Mouse (Mus musculus) left cerebral cortex, adult 6 months (tissue): ENCODE measurements around the gene Swsap1. TPM values are rescaled to one million over a fixed set of nuclear protein-coding genes. Genes with fewer than 3 reads are reported as not detected.

Experiments used
- long read RNA-seq, 2 experiments: library from polyadenylated mRNA; unstranded; transcript quantifications; one replicate each; pipeline ENCODE4 v2.0.0; 2019 to 2020
- polyA plus RNA-seq: library from polyadenylated mRNA; unstranded; fragments of <200 nt; fragmentation: Nextera tagmentation; gene quantifications from 2 replicates; pipeline ENCODE4 v1.2.3, GENCODE M21; 2021

Swsap1 gene
- polyA plus RNA-seq: 6.2 and 17.7 TPM in 2 replicates
- long read RNA-seq, experiment 1, transcript Swsap1-201 (2 exons, 1,838 nt): major isoform, 42 of 42 reads
- long read RNA-seq, experiment 1, partial matches to known transcripts: 0 of 42 reads
- long read RNA-seq, experiment 1, other reads (novel, unspliced or antisense): 0 of 42 reads
- long read RNA-seq, experiment 2, transcript Swsap1-201 (2 exons, 1,838 nt): major isoform, 26 of 27 reads
- long read RNA-seq, experiment 2, partial matches to known transcripts: 1 of 27 reads
- long read RNA-seq, experiment 2, other reads (novel, unspliced or antisense): 0 of 27 reads

DNA sequence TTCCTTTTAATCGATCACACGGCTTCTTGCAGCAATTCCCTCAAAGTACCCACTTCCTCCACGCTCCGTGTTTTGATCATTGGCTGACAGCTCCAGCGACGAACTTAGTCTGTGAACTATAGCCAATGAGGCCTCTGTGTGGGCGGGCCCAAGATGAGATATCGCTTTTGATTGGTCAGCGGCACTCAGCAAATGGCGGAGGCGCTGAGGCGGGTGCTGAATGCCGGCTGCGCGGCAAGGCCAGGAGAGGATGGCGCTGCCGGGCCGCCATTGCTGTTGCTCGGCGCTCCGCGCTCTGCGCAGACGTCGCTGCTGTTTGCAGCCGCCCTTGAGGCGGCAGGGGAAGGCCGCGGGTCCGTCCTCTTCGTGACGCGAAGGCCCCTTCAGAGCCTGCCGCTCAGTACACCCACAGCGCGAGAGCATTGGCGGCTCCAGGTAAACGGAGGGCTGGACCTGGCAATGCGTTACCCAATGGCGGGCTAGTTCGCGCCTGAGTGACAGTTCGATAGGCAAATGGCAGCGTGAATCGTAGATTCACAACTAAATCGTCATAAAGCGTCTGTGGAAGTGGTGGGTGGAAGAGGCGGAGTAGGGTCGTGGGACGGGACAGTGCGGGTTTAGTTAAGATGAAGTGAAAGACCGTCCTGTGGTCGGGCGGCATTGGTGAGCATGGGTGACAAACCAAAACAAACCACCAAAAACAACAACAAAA lies at the start of gene Swsap1:
Swsap1 (plus strand) TSS at position 186 of the 712 bp plus-strand sequence.

DNA sequence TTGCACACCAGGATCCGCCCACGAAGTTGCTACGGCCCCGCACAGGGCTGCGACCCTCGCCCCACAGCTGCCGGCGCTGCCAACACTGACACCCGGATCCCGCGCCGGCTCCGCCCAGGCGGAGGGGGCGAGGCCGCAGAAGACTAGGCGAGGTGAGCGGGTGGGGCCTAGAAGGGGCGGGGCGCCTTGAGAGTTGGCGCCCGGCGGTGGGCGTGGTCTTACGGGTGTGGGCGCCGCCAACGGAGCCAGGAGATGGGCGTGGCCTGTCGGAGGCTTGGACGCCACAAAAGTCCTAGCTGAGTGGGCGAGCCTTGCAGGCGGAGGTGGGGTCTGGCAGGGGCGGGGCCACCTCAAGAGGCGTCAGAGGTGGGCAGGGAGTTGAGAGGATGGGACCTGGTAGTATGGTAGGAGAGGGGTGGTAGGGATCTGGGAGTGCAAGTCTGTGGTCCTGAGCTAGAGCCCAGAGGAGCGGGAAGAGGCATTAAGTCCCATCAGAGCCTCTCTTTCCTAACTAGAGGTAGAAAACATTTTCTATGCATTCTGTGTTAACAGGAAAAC lies 37.4 kb upstream of the Swsap1 start, which contains the start of gene Rab3d:
Rab3d (minus strand) TSS at position 158 of the 558 bp plus-strand sequence.

DNA sequence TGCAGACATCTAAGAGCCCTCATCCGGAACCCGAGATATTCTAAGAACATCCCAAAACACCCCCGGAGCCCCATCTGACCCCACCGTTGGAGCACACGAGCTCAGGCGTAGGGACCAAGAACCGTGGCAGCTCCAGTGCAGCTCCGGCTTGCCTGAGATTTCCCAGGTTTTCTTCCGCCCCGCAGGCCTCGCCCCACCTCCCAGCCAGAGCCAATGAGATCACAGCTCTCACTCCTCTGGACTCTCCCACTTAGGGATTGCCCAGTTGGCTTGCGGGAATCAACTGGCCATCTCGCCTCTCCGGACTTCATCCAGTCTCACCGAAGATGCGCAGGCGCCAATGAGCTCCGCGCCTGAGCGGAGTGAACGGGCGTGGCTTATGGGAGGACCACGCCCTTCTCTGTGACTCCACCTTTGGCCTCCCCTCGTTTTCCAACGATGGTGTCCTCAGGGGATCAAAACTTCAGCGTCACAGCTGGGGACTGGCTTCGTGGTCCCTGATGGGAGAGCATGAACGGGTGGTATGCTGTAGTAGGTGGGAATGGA lies 28.3 kb upstream of the Swsap1 start, which contains the start of the genes Ccdc159 and Tmem205:
Ccdc159 (plus strand) TSS at position 264 of the 546 bp plus-strand sequence.
Tmem205 (minus strand) TSS at position 349 of the 546 bp plus-strand sequence.

DNA sequence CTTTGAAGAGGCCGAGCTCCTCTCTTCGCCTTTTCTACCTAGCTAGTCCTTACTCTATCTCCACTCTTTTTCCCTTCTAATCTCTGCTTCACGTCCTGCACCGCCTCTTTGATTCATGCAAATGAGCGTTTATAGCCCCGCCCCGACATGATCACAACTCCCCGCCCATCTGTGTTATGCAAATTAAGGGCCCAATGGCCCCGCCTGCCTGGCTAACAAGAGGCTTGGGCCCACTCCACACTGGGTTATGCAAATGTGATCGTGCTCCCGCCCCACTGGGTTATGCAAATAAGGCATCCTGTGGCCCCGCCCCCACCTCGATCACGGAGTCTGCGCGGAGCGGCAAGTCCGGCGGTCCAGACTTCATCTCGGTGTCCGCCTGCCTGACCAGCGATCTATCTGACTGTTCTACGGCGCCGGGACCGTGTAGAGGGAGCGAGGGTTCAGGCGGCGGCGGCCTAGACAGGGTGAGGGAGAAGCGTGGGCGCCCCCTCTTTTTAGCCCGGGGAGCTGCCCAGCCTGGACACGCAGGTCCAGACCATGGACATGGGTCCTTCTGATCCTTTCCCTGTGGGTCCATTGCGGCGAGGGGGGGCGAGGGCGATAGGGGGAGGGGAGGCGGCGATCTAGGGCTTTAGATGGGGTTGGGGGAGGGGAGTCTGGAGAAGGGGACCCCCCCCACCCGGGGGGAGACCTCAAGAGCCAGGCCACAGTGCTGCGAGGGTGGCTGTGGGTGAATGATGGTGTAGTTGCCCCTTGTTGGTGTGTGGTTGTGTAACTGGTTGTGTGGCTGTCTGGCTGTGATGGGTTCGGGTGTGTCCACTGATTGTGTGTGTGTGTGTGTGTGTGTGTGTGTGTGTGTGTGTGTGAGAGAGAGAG lies 18.6 kb upstream of the Swsap1 start, which contains the start of gene Plppr2:
Plppr2 (plus strand) TSS at position 342 of the 879 bp plus-strand sequence.

DNA sequence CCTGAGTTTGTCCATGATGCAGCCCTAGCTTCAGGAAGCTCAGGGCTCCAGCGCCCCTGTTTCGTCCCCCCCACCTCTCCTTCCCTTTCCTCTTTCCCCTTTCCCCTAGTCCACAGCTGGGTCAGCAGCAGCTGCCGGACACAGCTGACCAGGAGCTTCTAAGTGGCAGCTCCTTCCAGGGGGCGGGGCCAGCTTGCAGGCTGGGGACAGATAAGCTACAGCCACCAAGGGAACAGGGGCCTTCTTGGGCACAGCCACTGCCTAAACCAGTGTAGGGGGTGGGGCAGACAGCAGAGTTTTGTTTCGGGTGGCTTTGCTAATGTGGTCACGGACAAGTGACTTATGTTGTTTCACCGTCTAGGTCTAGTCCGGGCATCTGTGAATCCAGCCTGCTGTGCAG lies 7.9 kb downstream of the Swsap1 start, which contains the start of gene Epor:
Epor (minus strand) TSS at position 90 of the 400 bp plus-strand sequence.

DNA sequence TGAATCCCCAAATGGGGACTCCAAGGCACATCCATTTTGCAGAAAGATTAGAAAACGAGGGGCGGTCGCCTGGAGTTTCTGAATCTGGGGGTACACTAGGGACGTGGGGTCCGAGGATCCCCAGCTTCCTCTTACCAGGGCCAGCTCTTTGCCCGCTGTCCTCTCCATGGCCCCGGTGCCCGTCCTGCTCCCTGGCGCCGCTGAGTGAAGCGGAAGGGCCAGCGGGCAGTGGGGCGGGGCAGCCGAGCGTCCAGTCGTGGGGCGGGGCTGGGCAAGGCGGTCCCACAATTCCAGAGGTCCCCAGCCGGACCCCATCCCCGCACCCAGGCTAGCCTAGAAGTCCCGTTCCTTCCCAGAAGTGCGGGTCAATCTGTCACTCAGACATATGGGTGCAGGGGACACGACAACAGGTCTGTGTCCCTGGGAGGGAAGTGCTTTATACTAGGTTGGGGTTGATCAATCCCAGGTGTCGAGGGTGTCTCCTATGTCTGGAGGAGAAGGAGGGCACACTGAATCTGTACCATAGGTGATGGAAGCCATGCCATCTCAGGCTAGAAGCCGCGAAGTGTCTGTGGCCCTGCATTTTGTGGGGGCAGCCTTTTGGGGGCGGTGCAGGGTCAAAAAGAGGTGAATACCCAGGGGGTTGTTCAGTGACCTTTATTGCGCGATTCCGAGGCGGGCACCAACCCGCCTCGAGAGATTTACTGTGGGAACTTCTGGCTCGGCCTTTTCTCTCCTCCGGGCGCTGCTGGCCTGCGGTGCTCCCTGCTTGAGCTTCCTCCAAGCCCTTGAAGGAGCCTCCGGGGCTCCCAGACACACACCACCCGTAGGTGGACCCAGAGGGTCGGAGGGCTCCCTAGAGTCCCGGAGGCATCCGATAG lies 33.9 kb downstream of the Swsap1 start, which contains the start of gene Rgl3:
Rgl3 (minus strand) TSS at position 217 of the 881 bp plus-strand sequence.

DNA sequence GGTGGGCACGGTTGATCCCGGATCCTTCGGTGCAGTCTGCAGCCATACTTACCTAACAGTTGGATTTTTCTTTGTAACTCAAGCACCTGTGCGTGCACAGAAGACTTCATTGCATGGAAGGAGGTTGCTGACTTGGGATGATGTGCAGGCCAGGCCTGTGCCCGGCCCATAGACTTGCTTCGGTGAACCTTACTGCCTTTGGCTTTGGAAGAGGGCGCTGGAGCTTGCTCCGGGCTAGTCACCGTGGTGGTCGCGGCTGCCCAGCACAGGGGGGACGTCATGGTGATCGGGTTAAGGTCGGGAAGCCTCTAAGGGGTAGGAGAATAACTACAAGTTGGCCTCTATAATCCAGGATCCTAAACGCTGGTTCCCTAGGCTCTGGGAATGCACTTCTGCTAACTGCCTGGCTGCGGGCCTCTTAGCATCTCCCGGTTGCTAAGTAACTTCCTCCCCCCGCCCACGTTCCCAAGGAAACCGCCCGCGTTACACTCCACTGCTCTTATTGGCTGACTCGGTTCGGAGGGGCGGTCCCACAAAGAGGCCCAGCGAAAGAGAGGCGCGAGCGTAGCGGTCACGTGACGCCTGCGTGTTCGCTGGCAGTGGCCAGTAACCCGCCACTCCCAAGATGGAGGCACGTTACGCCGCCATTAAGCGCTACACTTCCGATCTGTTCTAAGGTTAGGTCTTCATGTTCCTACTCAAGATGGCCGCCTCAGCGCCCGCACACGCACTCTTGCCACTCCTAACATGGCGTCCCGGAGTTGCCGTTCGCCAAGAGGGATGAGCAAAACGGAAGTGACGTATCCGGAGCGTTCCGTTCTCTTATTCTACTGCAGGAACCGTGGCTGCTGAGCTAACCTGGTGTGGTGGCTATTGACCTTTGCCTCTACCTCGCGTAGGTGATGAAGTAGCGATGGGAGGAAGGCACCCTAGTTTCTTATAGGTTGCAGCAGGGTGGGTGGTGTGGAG lies 46.9 kb downstream of the Swsap1 start, which contains the start of the genes Ccdc151 and Prkcsh:
Ccdc151 (minus strand) TSS at position 441 of the 969 bp plus-strand sequence.
Prkcsh (plus strand) TSS at position 613 of the 969 bp plus-strand sequence.

Other genes starting within 250 kb of the Swsap1 start
- 4.4 and 5.9 TPM in 2 replicates for gene Ldlr, start 232.3 kb upstream of the Swsap1 start, polyA plus RNA-seq
- 4.0 and 4.3 TPM in 2 replicates for gene Spc24, start 195.5 kb upstream of the Swsap1 start, polyA plus RNA-seq
- gene Kank2, start 157.0 kb upstream of the Swsap1 start, polyA plus RNA-seq: 1.4 and 1.9 TPM in 2 replicates
- not detected in 2 replicates for gene Angptl8, start 120.2 kb upstream of the Swsap1 start, polyA plus RNA-seq
- gene Dock6, start 103.1 kb upstream of the Swsap1 start, polyA plus RNA-seq: 3.2 and 3.9 TPM in 2 replicates
- gene Rab3d, start 37.6 kb upstream of the Swsap1 start, polyA plus RNA-seq: 6.7 and 6.8 TPM in 2 replicates
- gene Ccdc159, start 28.3 kb upstream of the Swsap1 start, polyA plus RNA-seq: 8.4 and 9.2 TPM in 2 replicates
- 87.3 and 88.2 TPM in 2 replicates for gene Tmem205, start 28.2 kb upstream of the Swsap1 start, polyA plus RNA-seq
- gene Plppr2, start 18.7 kb upstream of the Swsap1 start, polyA plus RNA-seq: 75.3 and 142 TPM in 2 replicates
- gene Epor, start 7.8 kb downstream of the Swsap1 start, polyA plus RNA-seq: 16.7 and 18.2 TPM in 2 replicates
- gene Rgl3, start 33.7 kb downstream of the Swsap1 start, polyA plus RNA-seq: 1.0 and 1.5 TPM in 2 replicates
- 2.7 TPM in 2 replicates for gene Ccdc151, start 46.9 kb downstream of the Swsap1 start, polyA plus RNA-seq
- gene Prkcsh, start 47.1 kb downstream of the Swsap1 start, polyA plus RNA-seq: 24.2 and 25.2 TPM in 2 replicates
- 21.2 and 23.5 TPM in 2 replicates for gene Elavl3, start 96.3 kb downstream of the Swsap1 start, polyA plus RNA-seq
- gene Gm49318, start 115.5 kb downstream of the Swsap1 start, polyA plus RNA-seq: not detected in 2 replicates
- gene Zfp653, start 115.6 kb downstream of the Swsap1 start, polyA plus RNA-seq: 3.5 and 4.6 TPM in 2 replicates
- gene Ecsit, start 129.7 kb downstream of the Swsap1 start, polyA plus RNA-seq: 51.1 and 51.8 TPM in 2 replicates
- gene Cnn1, start 143.5 kb downstream of the Swsap1 start, polyA plus RNA-seq: 0.49 and 0.67 TPM in 2 replicates
- 175 and 193 TPM in 2 replicates for gene Elof1, start 161.4 kb downstream of the Swsap1 start, polyA plus RNA-seq
- 0.21 and 0.39 TPM in 2 replicates for gene Acp5, start 180.0 kb downstream of the Swsap1 start, polyA plus RNA-seq
- gene Pigyl, start 201.1 kb downstream of the Swsap1 start, polyA plus RNA-seq: 173 and 183 TPM in 2 replicates
- gene Zfp872, start 232.3 kb downstream of the Swsap1 start, polyA plus RNA-seq: 0.06 TPM in 1 of 2 replicates, not detected in the other